Mouse (Mus musculus) small intestine, adult 2 months (tissue): ENCODE measurements around the gene Abcb11. TPM values are rescaled to one million over a fixed set of nuclear protein-coding genes. Genes with fewer than 3 reads are reported as not detected.

ENCODE experiments used
- H3K27ac ChIP-seq: fragments of 200-500 bp; 2 replicates; pipeline ENCODE4 v1.5.1; 2012; ENCODE audit warnings: low read depth, low read length, control low read depth, inconsistent platforms; ENCODE audit not compliant: insufficient read depth
- H3K27me3 ChIP-seq: fragments of 200-500 bp; 2 replicates; pipeline ENCODE4 v1.6.1; 2012; ENCODE audit warnings: mild to moderate bottlenecking, moderate library complexity, low read length, inconsistent platforms; ENCODE audit not compliant: control insufficient read depth, insufficient read depth
- H3K36me3 ChIP-seq: fragments of 200-500 bp; 2 replicates; pipeline ENCODE4 v1.6.1; 2012; ENCODE audit warnings: mild to moderate bottlenecking, low read length, control low read depth, inconsistent platforms; ENCODE audit not compliant: control insufficient read depth, insufficient read depth
- H3K4me1 ChIP-seq: fragments of 200-500 bp; 2 replicates; pipeline ENCODE4 v1.6.1; 2012; ENCODE audit warnings: low read length, inconsistent platforms, mixed read lengths; ENCODE audit not compliant: control insufficient read depth, insufficient read depth, insufficient read length
- H3K4me3 ChIP-seq: fragments of 200-500 bp; 2 replicates; pipeline ENCODE4 v1.5.1; 2012; ENCODE audit warnings: low read depth, mild to moderate bottlenecking, control low read depth, inconsistent platforms, low read length, moderate library complexity
- CTCF ChIP-seq: fragments of 200-500 bp; IDR thresholded peaks from 2 replicates; pipeline ENCODE4 v1.5.1; 2012; ENCODE audit warnings: low read depth, mild to moderate bottlenecking, control low read depth, inconsistent platforms, low read length, moderate library complexity, mixed read lengths; ENCODE audit not compliant: insufficient replicate concordance, insufficient read length; ENCODE audit errors: extremely low read depth
- POLR2A ChIP-seq: fragments of 200-500 bp; IDR thresholded peaks from 2 replicates; pipeline ENCODE4 v1.6.1; 2012; ENCODE audit warnings: low read depth, mild to moderate bottlenecking, control low read depth, inconsistent platforms, low read length, moderate library complexity
- WGBS: fragments of 180-500 bp; shearing (Covaris S2); methylation state at CpG from one replicate; pipeline ENCODE4 v1.1.7; 2018; 5-methylcytosine and 5-hydroxymethylcytosine counted together
- polyA plus RNA-seq: library from polyadenylated mRNA; depleted of rRNA; stranded (reverse); fragments of >200 nt; gene quantifications from 2 replicates; pipeline ENCODE4 v1.2.3, GENCODE M21; 2012; rRNA removed

Abcb11 gene
- polyA plus RNA-seq, 1 experiment: not detected

GRCm38 (mm10) chr2:69189222-69189621 is 153.2 kb downstream of the Abcb11 start:
- H3K4me1 ChIP-seq: no peaks in the 10 kb centered on the region
- WGBS: 89% methylated on average over 4 of the region's 4 CpGs

GRCm38 (mm10) chr2:69188732-69189131 is 153.7 kb downstream of the Abcb11 start:
- no peaks in the 10 kb centered on the region for H3K4me1 ChIP-seq
- peaks cover 26% of the 10 kb centered on the region for H3K36me3 ChIP-seq
- no peak overlapping the region for H3K27ac ChIP-seq
- no peak for TF ChIP-seq POLR2A
- no peak for TF ChIP-seq CTCF
- 84% methylated on average over 6 of the region's 6 CpGs for WGBS
- no peaks in the 10 kb centered on the region for H3K27me3 ChIP-seq
- H3K4me3 ChIP-seq: no peak overlapping the region

More at GRCm38 (mm10) chr2:69189222-69189621, 153.2 kb downstream of the Abcb11 start:
- Histone ChIP-seq H3K4me3 (no peak overlapping the region), H3K27ac (no peak overlapping the region), H3K36me3 (peaks cover 27% of the 10 kb centered on the region), H3K27me3 (no peaks in the 10 kb centered on the region)
- no peak for TF ChIP-seq POLR2A
- TF ChIP-seq CTCF: no peak

Other genes starting within 250 kb of the Abcb11 start
- 1.9 and 6.3 TPM in 2 replicates for gene Nostrin, start 206.8 kb downstream of the Abcb11 start, polyA plus RNA-seq
- gene Spc25, start 136.4 kb downstream of the Abcb11 start, polyA plus RNA-seq: 0.24 and 0.82 TPM in 2 replicates
- gene G6pc2, start 131.5 kb downstream of the Abcb11 start, polyA plus RNA-seq: 0.05 TPM in 1 of 2 replicates, not detected in the other
- 0.34 and 0.60 TPM in 2 replicates for gene Dhrs9, start 37.8 kb upstream of the Abcb11 start, polyA plus RNA-seq
- 0.04 TPM in 1 of 2 replicates, not detected in the other for gene Lrp2, start 243.4 kb upstream of the Abcb11 start, polyA plus RNA-seq